Mouse (Mus musculus) MEL (cell line): ENCODE measurements around the gene Ndufv1. TPM values are rescaled to one million over a fixed set of nuclear protein-coding genes. Genes with fewer than 3 reads are reported as not detected.

Experiments
- DNase-seq: peaks from one replicate; pipeline ENCODE4 v3.0.0; 2011; ENCODE audit warnings: low read depth, low spot score
- H3K27ac ChIP-seq: 2 replicates; pipeline ENCODE4 v1.5.1; 2012; ENCODE audit warnings: low read depth, mild to moderate bottlenecking, control low read depth, low read length, moderate library complexity; ENCODE audit not compliant: control insufficient read depth
- H3K27me3 ChIP-seq, 2 experiments: fragments of 150-350 bp in 1 of 2; sonication (generic) in 1 of 2; 2 replicates each; pipeline ENCODE4 v1.6.1; 2012; ENCODE audit warnings: low read length in 2 of 2, mild to moderate bottlenecking in 2 of 2, improper control_type of control experiment in 1 of 2, moderate library complexity in 1 of 2; ENCODE audit not compliant: insufficient read depth in 2 of 2, control insufficient read depth in 1 of 2
- H3K36me3 ChIP-seq, 2 experiments: 2 replicates each; pipeline ENCODE4 v1.6.1; 2012 to 2014; ENCODE audit warnings: low read length in 2 of 2, improper control_type of control experiment in 1 of 2, inconsistent platforms in 1 of 2, mild to moderate bottlenecking in 1 of 2; ENCODE audit not compliant: insufficient read depth in 2 of 2, control insufficient read depth in 1 of 2
- H3K4me1 ChIP-seq, 2 experiments: fragments of 150-350 bp in 1 of 2; sonication (generic) in 1 of 2; 2 replicates each; pipeline ENCODE4 v1.6.1; 2012; ENCODE audit warnings: low read length in 2 of 2, improper control_type of control experiment in 1 of 2, mild to moderate bottlenecking in 1 of 2; ENCODE audit not compliant: insufficient read depth in 2 of 2, control insufficient read depth in 1 of 2
- H3K4me3 ChIP-seq, 2 experiments: fragments of 150-350 bp in 1 of 2; sonication (generic) in 1 of 2; 2 replicates each; pipeline ENCODE4 v1.5.1; 2012; ENCODE audit warnings: low read depth in 2 of 2, low read length in 2 of 2, mild to moderate bottlenecking in 2 of 2, moderate library complexity in 2 of 2, control low read depth in 1 of 2, improper control_type of control experiment in 1 of 2; ENCODE audit not compliant: control insufficient read depth in 1 of 2, insufficient read depth in 1 of 2
- H3K79me2 ChIP-seq: 2 replicates; pipeline ENCODE4 v1.6.1; 2012; ENCODE audit warnings: mild to moderate bottlenecking, low read length, moderate library complexity; ENCODE audit not compliant: control insufficient read depth, poor library complexity, insufficient read depth
- H3K9ac ChIP-seq: 2 replicates; pipeline ENCODE4 v1.6.1; 2012; ENCODE audit warnings: low read depth, mild to moderate bottlenecking, control low read depth, low read length, moderate library complexity; ENCODE audit not compliant: control insufficient read depth, poor library complexity, severe bottlenecking
- H3K9me3 ChIP-seq: fragments of 150-350 bp; sonication (generic); replicated peaks from 2 replicates; pipeline ENCODE4 v1.6.1; 2012; ENCODE audit warnings: mild to moderate bottlenecking, low read length, improper control_type of control experiment, moderate library complexity; ENCODE audit not compliant: insufficient read depth
- CHD1 ChIP-seq: IDR thresholded peaks from 2 replicates; pipeline ENCODE4 v1.6.1; 2012; ENCODE audit warnings: low read depth, mild to moderate bottlenecking, inconsistent platforms, low read length, improper control_type of control experiment
- EP300 ChIP-seq, 2 experiments: IDR thresholded peaks; 2 replicates each; pipeline ENCODE4 v1.6.1; 2011; ENCODE audit warnings: improper control_type of control experiment in 2 of 2, low read length in 2 of 2, low read depth in 1 of 2, mild to moderate bottlenecking in 1 of 2
- HCFC1 ChIP-seq: IDR thresholded peaks from 2 replicates; pipeline ENCODE4 v1.6.1; 2012; ENCODE audit warnings: low read depth, mild to moderate bottlenecking, inconsistent platforms, low read length, improper control_type of control experiment, moderate library complexity
- MAX ChIP-seq: IDR thresholded peaks from 2 replicates; pipeline ENCODE4 v1.6.1; 2011; ENCODE audit warnings: low read length, improper control_type of control experiment
- NRF1 ChIP-seq: IDR thresholded peaks from 2 replicates; pipeline ENCODE4 v1.6.1; 2014; ENCODE audit warnings: low read depth, mild to moderate bottlenecking, inconsistent platforms, low read length, improper control_type of control experiment, moderate library complexity; ENCODE audit not compliant: poor library complexity, insufficient read depth, severe bottlenecking
- POLR2A ChIP-seq, 2 experiments: IDR thresholded peaks; 2 replicates each; pipeline ENCODE4 v1.6.1; 2011 to 2012; ENCODE audit warnings: low read length in 2 of 2, mild to moderate bottlenecking in 2 of 2, control low read depth in 1 of 2, improper control_type of control experiment in 1 of 2, low read depth in 1 of 2, moderate library complexity in 1 of 2; ENCODE audit not compliant: control insufficient read depth in 1 of 2, insufficient read depth in 1 of 2, poor library complexity in 1 of 2
- POLR2AphosphoS5 ChIP-seq: IDR thresholded peaks from 2 replicates; pipeline ENCODE4 v1.6.1; 2012; ENCODE audit warnings: low read depth, borderline replicate concordance, mild to moderate bottlenecking, inconsistent platforms, low read length, moderate library complexity, mixed read lengths
- TAL1 ChIP-seq: IDR thresholded peaks from 2 replicates; pipeline ENCODE4 v1.6.1; 2012; ENCODE audit warnings: mild to moderate bottlenecking, inconsistent platforms, low read length, moderate library complexity, mixed read lengths
- UBTF ChIP-seq: IDR thresholded peaks from 2 replicates; pipeline ENCODE4 v1.6.1; 2012; ENCODE audit warnings: low read depth, mild to moderate bottlenecking, inconsistent platforms, low read length, improper control_type of control experiment, moderate library complexity, borderline replicate concordance; ENCODE audit not compliant: insufficient read depth
- USF1 ChIP-seq: IDR thresholded peaks from 2 replicates; pipeline ENCODE4 v1.6.1; 2014; ENCODE audit warnings: low read depth, mild to moderate bottlenecking, inconsistent platforms, low read length, improper control_type of control experiment, moderate library complexity
- USF2 ChIP-seq, 2 experiments: IDR thresholded peaks; 2 replicates each; pipeline ENCODE4 v1.6.1; 2011 to 2012; ENCODE audit warnings: improper control_type of control experiment in 2 of 2, low read length in 2 of 2, borderline replicate concordance in 1 of 2, inconsistent platforms in 1 of 2, low read depth in 1 of 2, mild to moderate bottlenecking in 1 of 2; ENCODE audit not compliant: insufficient read depth in 1 of 2
- ZMIZ1 ChIP-seq: IDR thresholded peaks from 2 replicates; pipeline ENCODE4 v1.6.1; 2012; ENCODE audit warnings: low read depth, mild to moderate bottlenecking, inconsistent platforms, low read length, improper control_type of control experiment, moderate library complexity
- ZNF384 ChIP-seq: IDR thresholded peaks from 2 replicates; pipeline ENCODE4 v1.6.1; 2012; ENCODE audit warnings: low read depth, mild to moderate bottlenecking, inconsistent platforms, low read length, improper control_type of control experiment
- polyA plus RNA-seq, 2 experiments: library from polyadenylated mRNA; stranded (reverse) in 1 of 2; unstranded in 1 of 2; fragments of >175 nt in 1 of 2; fragments of >200 nt in 1 of 2; gene quantifications; 2 replicates each; pipeline versions ENCODE4 v1.2.1 to v1.2.4; 2012; ENCODE audit warnings: low replicate concordance in 2 of 2, low read depth in 1 of 2; ENCODE audit not compliant: insufficient read length in 2 of 2, insufficient read depth in 1 of 2, missing spikeins in 1 of 2
- total RNA-seq: library from RNA; depleted of rRNA; stranded (reverse); fragments of 300-350 nt; gene quantifications from 2 replicates; pipeline ENCODE4 v1.2.3, GENCODE M21; 2012

Gene Ndufv1
- total and polyA plus RNA-seq, 3 experiments, result 218 to 267 TPM; not detected in 1

DNA sequence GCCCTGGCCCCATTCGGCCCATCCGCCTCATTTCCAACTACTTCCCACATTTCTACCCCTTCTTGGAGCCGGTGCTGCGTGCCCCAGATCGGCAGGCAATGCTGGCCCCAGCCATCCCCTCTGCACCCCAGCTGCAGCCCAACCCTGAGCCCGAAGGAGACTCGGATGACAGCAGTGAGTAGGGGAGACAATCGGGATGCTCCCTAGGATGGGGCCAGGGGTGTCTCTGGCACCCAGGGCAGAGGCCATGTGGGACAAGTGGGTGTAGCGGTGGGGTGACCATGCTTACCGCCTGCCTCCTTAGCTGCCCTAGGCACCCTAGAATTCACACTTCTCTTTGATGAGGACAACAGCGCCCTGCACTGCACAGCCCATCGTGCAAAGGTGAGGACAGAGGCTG is 9.0 kb downstream of the Ndufv1 start:
- DNase-seq, result no peak
- Histone ChIP-seq H3K27me3 (no peaks in the 10 kb centered on the region), H3K4me1 (peaks cover 0 to 15% of the 10 kb centered on the region in 2 experiments; a peak in 2 of 4 replicates), H3K36me3 (peaks cover 2 to 6% of the 10 kb centered on the region in 2 experiments; a peak in 3 of 4 replicates), H3K79me2 (peaks cover 1% of the 10 kb centered on the region; the same call in 1 of the 2 replicates), H3K27ac (no peak overlapping the region), H3K4me3 (no peak overlapping the region), H3K9ac (no peak overlapping the region), H3K9me3 (no peaks in the 10 kb centered on the region)
- TF ChIP-seq ZMIZ1 (no peak), EP300 (IDR thresholded peaks at IDR 0.05; ENCODE audit: low read depth in 1 of 2, low read length in 2 of 2) (no peak), USF1 (no peak), HCFC1 (no peak), CHD1 (no peak), POLR2A (IDR thresholded peaks at IDR 0.05; ENCODE audit: control insufficient read depth in 1 of 2, insufficient read depth in 1 of 2, low read depth in 1 of 2, low read length in 2 of 2, poor library complexity in 1 of 2) (no peak), TAL1 (no peak), ZNF384 (no peak)

DNA sequence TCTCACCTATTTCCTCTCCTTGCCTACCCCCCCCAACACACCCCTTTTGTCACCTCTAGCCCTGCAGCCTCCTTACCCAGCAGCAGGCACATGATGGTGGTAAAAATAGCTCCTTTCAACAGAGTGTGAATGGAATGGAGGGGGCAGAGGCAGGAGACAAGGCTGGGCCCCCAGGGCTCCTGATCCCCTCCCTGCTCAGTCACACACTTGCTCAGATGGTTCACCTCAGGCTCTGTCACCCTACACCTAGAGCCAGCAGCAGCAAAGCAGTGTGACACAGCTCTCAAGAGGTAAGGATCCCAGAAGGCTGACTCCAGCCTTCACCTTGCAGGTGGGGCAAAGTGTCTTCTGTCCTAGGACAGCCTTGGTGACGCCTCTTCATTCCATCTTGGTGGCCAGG is 9.5 kb downstream of the Ndufv1 start, which contains the start of gene Doc2g:
Gene Doc2g, plus strand, starts transcription at position 202 of the 400 bp plus-strand sequence.
- no peak within 1 kb of the TSS for H3K27ac ChIP-seq
- no peak for TF ChIP-seq USF2 (IDR thresholded peaks at IDR 0.05; ENCODE audit: borderline replicate concordance in 1 of 2, insufficient read depth in 1 of 2, low read depth in 1 of 2, low read length in 2 of 2)
- 0 out of 2 replicates have a peak, but pooled peaks have one; percentile 6 for TF ChIP-seq POLR2AphosphoS5
- peaks cover 0 to 15% of the 10 kb centered on the region in 2 experiments; a peak in 2 of 4 replicates for H3K4me1 ChIP-seq
- H3K9me3 ChIP-seq, result no peaks in the 10 kb centered on the region
- no peak within 1 kb of the TSS for H3K4me3 ChIP-seq
- no peak for DNase-seq
- H3K9ac ChIP-seq, result no peak within 1 kb of the TSS
- H3K27me3 ChIP-seq, result no peaks in the 10 kb centered on the region
- peaks cover 1% of the 10 kb centered on the region; the same call in 1 of the 2 replicates for H3K79me2 ChIP-seq
- peaks cover 2 to 6% of the 10 kb centered on the region in 2 experiments; a peak in 3 of 4 replicates for H3K36me3 ChIP-seq

DNA sequence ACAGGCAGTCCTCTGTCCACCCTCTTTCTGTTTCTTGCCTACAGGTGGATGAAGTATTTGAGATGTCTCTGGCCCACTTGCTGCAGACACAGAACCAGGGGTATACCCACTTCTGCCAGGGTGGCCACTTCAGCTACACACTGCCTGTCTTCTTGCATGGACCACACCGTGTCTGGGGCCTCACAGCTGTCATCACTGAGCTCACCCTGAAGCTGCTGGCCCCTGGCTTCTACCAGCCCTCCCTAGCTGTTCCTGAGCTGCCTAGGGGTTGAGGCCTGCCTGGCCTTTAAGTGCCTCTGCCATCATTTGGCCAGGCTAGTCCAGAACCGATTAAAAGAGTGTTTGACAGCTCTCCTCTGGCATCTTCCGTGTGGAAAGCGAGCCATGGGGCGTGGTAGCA is 10.9 kb downstream of the Ndufv1 start:
- Histone ChIP-seq H3K27ac (no peak overlapping the region), H3K9me3 (no peaks in the 10 kb centered on the region), H3K4me1 (peaks cover 0 to 15% of the 10 kb centered on the region in 2 experiments; a peak in 2 of 4 replicates), H3K27me3 (no peaks in the 10 kb centered on the region), H3K36me3 (peaks cover 0 to 6% of the 10 kb centered on the region in 2 experiments; a peak in 2 of 4 replicates), H3K4me3 (peak overlapping the region; percentile 80), H3K9ac (peak overlapping the region; percentile 90), H3K79me2 (peaks cover 1% of the 10 kb centered on the region; the same call in 1 of the 2 replicates)
- no peak for DNase-seq
- TF ChIP-seq UBTF (no peak), ZNF384 (no peak), MAX (no peak), NRF1 (no peak)
